Mouse (Mus musculus): Measurements from ENCODE around the gene Per1.

DNA sequence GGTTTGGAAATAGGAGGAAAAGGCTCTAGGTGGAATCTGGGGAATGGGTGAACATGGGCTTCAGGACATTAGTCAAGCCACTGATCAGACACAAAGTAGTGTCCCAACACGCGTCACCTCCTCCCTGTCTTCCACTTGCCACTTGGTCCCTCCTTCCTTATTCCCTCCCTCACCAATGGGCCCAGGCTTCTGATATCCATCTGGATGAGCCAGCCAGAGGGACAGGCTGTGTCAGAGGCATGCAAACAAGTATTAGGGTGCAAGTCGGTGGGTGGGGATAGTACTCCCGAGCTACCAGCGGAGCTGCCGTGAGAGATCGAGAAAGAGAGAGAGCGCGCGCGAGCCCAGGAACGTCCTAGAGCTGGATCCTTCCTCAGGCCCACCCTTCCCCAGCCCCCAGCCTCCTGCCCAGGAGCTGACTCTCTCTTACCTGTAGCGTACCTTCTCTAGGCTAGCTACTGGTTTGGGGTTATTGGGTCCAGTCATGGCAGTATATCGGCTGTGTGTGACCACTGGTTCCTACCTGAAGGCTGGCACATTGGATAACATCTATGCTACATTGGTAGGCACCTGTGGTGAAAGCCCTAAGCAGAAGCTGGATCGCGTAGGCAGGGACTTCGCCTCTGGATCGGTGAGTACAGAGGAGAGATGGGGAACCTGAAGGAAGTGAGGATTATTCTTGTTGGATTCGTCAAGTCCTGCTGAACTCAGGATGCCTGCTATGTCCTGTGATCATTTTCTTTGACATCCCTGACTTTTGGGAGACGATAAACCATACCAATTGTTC, 31.1 kb downstream of the Per1 start:
- no peak for TF ChIP-seq MYOD1 (IDR thresholded peaks at IDR 0.05; ENCODE audit: control insufficient read depth, insufficient read length, low read depth)
- no peak for TF ChIP-seq CTCF (IDR thresholded peaks at IDR 0.05; ENCODE audit: control insufficient read depth, insufficient read depth, insufficient read length)
- TF ChIP-seq MAX (IDR thresholded peaks at IDR 0.05): no peak

Data from C2C12 (cell line).